Mouse (Mus musculus) splenic B cell, adult 2 months (primary cell): Measurements from ENCODE around the gene 4921507P07Rik.
"Not testable (repeated sequence)": the region's sequence is repeated elsewhere in the genome, so short reads cannot be mapped to it uniquely, and the experiment has no call there.

Experiments
- DNase-seq: peaks from one replicate; pipeline ENCODE4 v3.0.0-alpha.2; 2011; ENCODE audit warnings: low read depth, low spot score
- H3K27me3 ChIP-seq: 2 replicates; pipeline ENCODE4 v1.6.1; 2012; ENCODE audit warnings: mild to moderate bottlenecking, low read length, moderate library complexity, mixed read lengths; ENCODE audit not compliant: control insufficient read depth, poor library complexity, insufficient read depth, severe bottlenecking
- H3K36me3 ChIP-seq: 2 replicates; pipeline ENCODE4 v1.6.1; 2012; ENCODE audit warnings: mild to moderate bottlenecking, low read length, moderate library complexity, mixed read lengths; ENCODE audit not compliant: control insufficient read depth, poor library complexity, insufficient read depth, severe bottlenecking

Gene 4921507P07Rik

DNA sequence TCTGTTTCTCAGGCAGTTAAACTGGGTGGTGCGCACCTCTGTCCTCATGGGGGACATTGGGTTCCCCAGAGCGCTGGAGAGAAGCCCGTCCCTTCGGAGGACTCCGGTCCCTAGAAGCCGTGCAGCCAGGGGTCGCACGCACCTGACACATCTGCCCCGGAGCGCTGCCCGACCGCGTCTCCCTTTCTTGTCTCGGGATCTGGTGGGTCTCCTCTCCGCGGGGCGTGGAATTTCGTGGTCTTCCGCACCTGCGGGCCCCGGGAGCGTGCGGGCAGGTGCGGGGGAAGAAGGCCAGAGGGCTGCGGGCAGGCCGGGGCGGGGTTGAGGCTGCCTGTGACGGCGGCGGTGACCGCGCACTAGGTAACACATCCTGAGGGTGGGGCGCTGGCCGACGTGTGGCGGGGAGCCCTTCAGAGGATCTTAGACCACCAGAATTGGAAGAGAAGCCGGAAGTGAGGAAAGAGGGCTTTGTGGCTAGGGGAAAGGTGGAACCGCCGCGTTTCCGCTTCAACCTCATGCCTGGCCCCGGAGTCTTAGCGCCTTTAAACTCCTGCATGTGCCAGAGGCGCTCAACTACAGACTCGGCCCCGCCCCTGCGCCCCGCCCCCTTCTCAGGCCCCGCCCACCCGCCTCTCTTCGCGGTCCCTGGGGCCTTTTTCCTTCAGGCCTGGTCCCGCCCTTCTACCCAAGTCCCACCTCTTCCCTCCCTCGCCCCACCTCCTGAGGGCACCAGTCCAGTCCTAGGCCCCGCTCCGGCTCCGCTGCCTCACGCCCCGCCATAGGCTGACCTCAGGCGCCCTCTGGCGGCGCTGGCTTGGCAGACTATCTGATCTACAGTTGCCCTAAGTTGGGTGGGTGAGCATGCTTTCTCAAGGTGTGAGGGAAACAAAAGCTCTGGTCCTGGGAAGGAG lies at the start of gene 4921507P07Rik:
TSS of gene 4921507P07Rik (minus strand) at position 332 of the 911 bp plus-strand sequence.
- H3K36me3 ChIP-seq, result no peaks in the 10 kb centered on the region
- no peaks in the 10 kb centered on the region for H3K27me3 ChIP-seq
- peak; percentile 98 for DNase-seq

DNA sequence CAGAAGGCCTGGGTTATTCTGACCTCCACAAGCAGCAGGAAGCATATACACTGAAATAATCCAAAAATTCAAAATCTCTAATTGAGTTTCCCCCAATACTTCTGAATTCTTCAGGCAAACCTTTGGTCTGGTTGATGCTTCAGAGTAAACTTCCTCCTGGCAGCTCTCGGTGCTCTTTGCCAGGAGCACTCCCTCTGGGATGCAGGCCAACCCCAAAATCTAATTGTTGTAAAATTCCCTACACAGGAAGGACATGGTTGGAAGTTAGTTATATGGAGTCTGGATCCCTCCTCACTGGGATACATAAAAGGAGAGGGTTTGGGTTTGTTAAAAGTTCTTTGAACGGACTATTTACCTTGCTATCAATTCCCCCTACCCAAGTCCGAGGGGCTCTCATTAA lies 48.3 kb upstream of the 4921507P07Rik start:
- no peaks in the 10 kb centered on the region for H3K27me3 ChIP-seq
- H3K36me3 ChIP-seq, result no peaks in the 10 kb centered on the region
- DNase-seq, result no peak

DNA sequence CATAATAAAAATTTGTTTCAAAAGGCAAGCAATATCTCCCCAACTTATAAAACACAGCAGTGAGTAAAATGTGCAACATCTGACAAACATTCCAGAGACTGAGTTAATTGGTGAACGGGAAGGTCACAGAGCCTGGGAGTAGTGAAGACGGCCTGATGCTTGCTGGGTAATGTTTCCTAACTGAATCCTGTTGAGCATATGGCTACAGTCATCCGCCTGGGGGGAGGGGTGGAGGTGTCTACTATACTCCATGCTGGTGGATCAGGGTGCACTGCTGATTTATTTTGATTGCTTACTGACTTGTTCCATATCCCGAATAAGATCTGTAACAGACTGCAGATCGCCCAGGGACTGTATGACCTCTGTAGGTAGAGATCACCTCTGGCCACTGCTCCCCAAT lies 45.5 kb upstream of the 4921507P07Rik start:
- H3K27me3 ChIP-seq, result no peaks in the 10 kb centered on the region
- no peak for DNase-seq
- no peaks in the 10 kb centered on the region for H3K36me3 ChIP-seq

DNA sequence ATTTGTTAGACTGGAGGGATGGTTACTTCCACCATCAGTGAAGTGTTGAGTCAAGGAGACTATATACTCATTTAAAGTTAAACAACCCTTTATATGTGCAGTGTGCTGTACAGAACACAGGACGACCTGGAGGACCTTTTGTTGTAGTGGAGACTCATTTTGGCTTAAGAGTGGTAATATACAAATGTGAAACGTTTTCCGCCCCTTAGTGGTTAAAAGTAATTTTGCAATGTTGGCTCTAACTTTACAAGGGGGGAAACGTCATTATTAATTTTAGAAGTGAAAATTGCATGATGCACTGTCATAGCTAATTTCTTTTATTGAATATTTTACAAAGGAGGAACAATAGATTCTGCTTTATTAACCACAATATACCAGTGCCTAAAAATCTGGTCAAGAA lies 43.9 kb upstream of the 4921507P07Rik start:
- DNase-seq, result no peak
- H3K27me3 ChIP-seq, result no peaks in the 10 kb centered on the region

DNA sequence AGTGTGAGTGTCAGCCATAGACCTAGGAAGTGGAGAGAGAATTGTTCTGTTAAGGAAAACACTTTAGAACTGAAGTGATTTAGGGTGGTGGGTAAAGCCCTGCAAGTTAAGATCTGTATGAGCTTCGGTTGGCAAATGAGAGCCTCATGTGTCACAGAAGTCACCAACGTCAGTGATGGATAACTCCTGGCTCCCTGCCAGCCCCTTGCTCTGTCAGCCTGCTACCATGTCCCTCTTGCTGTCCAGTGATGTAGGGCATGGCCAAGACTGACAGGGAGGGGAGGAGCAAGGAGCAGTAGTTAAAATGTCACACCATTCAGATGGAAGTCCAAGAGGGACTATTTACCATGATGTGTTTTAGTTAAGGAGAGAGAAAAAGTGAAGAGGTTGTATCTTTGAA lies 43.2 kb upstream of the 4921507P07Rik start:
- no peaks in the 10 kb centered on the region for H3K36me3 ChIP-seq
- H3K27me3 ChIP-seq, result no peaks in the 10 kb centered on the region
- no peak for DNase-seq

More for the DNA sequence above, 43.9 kb upstream of the 4921507P07Rik start:
- H3K36me3 ChIP-seq, result no peaks in the 10 kb centered on the region

DNA sequence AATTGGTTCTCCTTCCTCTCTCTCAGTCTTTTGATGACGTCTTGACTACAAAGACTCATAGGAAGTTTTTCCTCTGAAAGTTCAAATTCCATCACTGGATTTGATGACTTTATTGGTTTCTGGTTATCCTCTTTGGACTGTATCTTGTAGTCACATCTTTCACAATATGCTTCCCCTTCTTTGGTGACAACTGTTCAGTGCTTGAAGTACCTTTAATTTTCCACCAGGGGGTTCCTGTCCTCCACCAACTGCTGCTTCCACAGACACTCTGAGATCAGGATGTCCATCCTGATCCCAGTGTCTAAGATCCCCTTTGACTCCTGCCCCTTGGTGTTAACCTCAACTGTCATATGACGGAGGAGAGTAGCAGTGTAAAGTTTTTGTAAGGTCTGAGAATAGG lies 29.7 kb upstream of the 4921507P07Rik start:
- H3K27me3 ChIP-seq, H3K36me3 ChIP-seq, DNase-seq: not testable (repeated sequence)

DNA sequence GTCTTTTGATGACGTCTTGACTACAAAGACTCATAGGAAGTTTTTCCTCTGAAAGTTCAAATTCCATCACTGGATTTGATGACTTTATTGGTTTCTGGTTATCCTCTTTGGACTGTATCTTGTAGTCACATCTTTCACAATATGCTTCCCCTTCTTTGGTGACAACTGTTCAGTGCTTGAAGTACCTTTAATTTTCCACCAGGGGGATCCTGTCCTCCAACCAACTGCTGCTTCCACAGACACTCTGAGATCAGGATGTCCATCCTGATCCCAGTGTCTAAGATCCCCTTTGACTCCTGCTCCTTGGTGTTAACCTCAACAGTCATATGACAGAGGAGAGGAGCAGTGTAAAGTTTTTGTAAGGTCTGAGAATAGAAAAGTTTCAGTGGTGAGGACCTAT lies 21.8 kb upstream of the 4921507P07Rik start:
- DNase-seq, H3K27me3 ChIP-seq, H3K36me3 ChIP-seq: not testable (repeated sequence)

DNA sequence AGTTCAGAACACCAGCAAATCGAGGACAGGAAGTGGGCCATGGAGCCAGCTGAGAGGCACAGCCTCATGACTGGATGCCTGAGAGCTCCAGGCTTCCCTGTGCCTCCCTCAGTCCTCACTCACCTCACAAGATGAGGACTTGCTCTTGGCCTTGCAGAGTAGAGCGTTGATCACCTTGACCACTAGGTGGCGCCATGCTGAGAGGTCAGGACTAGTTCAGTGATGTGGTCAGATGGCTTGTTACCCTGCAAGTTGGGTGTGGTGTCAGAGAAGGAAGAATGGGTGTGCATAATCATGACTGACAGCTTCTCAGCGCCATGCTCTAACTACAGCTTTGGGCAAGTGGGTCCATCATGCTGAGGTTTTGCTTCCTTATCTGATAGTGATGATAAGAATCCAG lies 5.2 kb upstream of the 4921507P07Rik start:
- DNase-seq, result peak; percentile 86
- no peaks in the 10 kb centered on the region for H3K27me3 ChIP-seq
- H3K36me3 ChIP-seq, result no peaks in the 10 kb centered on the region

DNA sequence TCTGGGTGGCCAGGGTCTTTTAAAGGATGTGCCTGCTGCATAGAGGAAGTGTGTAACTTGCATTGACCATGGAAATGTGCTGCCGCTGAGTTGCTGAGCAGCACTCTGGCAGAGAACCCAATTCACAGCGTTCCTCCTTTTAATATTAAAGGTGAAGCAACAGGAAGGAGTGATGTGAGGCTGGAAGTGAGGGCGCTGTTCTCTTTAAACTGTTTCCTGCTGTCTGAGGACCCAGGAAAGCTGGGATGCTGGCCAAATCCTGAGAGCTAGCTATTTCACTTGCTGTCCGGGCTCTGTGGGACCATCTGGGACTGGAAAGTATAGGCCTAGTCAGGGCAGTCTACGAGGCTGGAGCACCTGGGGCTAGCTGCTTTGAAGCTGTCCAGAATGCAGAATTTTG lies 2.1 kb upstream of the 4921507P07Rik start:
- no peak for DNase-seq
- H3K27me3 ChIP-seq, result no peaks in the 10 kb centered on the region
- no peaks in the 10 kb centered on the region for H3K36me3 ChIP-seq

DNA sequence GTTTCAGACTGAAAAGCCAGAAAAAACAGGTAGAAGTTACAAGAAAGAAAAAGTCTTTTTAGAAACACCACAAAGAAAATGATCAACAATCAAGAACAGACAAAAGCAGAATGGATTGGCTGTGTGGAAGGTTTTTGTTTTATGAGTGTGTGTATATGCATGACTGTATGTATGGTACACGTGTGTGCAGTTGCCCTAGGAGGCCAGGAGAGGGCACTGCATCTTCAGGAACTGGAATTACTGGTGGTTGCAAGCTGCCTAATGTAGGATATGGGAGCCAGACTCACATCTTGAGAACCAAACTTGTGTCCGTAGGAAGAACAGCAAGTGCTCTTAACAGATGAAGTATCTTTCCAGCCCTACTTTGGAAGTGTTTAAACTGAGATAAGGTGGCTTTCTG lies 2.1 kb downstream of the 4921507P07Rik start:
- DNase-seq, result no peak
- H3K36me3 ChIP-seq, result no peaks in the 10 kb centered on the region

DNA sequence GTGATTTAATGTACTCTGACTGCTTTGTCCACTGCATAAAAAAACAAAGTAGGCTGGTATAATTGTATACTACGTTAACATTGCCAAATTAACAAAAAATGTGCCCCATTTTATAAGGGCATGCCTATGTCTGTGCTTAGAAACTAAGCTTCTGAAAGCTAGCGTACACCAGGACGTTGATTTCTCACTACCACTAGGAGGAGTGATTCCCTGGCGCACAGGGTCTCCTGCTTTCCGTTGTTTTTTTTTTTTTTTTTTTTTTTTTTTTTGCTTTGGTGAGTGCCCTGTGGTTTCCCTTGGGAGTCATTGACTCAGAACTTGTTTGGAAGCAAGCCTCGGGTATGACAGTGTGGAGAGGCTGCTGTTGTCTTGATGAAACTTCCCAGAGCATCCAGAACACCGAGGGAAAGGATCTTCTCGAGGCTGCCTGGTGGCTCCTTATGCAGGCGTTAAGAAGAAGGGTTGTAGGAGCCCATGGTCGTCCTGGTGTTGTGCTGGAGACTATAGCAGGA lies 3.0 kb downstream of the 4921507P07Rik start:
- Histone ChIP-seq H3K36me3 (no peaks in the 10 kb centered on the region), H3K27me3 (no peaks in the 10 kb centered on the region)
- DNase-seq, result no peak

More for the DNA sequence above, 2.1 kb downstream of the 4921507P07Rik start:
- H3K27me3 ChIP-seq, result no peaks in the 10 kb centered on the region

DNA sequence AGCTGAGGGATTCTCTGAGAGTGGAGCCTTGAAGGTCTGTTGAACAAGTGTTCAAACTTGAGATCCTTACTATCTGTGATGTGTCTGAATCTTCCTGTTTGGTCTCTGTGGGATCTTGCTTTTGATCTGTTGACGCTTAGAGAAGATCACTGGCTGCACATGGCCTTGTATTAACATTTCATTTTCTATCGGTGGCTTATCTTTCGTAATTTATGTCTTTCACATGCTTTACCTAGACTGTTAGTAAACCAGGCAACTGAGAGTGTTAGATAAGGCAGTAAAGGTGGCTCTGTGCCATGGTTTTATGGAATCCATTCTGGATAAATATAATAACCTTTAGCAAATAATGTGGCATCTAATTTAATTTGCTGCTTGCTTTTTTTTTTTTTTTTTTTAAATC lies 6.2 kb downstream of the 4921507P07Rik start:
- no peak for DNase-seq

DNA sequence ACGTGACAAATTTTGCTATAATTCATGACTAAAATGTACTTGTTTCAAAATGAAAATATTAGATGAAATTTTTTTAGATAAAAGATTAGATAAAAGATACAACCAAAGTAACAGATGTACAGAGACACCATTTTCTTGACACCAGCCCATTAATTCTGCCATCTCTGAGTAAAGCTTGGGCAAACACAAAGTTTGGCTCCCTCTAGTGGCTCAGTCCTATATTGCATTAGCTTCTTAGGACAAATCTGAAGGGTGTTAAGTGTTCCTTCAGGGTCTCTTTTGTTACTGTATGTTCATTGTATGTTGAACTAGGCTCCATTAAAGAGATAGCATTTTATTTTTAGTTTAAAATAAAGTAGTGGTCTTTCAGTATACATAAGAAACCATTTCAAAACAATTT lies 8.2 kb downstream of the 4921507P07Rik start:
- H3K36me3 ChIP-seq, result no peaks in the 10 kb centered on the region
- peak; percentile 87 for DNase-seq
- H3K27me3 ChIP-seq, result no peaks in the 10 kb centered on the region

More for the DNA sequence above, 6.2 kb downstream of the 4921507P07Rik start:
- Histone ChIP-seq H3K36me3 (no peaks in the 10 kb centered on the region), H3K27me3 (no peaks in the 10 kb centered on the region)

DNA sequence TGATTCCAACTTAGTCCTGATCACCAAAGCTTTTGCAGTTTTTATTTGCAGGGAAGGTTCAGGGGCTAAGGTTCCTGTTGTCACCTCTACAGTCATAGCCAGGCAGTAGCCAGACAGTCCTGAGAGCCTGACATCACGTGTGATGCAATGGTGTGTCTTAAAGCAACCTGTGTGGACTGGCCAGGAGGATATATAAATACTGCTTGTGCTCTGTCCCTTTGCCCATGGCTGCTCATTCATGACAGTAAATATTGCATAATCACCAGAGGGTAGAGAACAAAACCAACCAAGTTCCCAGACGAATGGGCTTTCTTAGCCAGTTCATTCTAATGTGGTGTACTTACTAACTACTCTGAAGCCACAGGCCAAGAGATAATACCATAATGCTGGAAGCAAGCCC lies 9.0 kb downstream of the 4921507P07Rik start:
- no peaks in the 10 kb centered on the region for H3K27me3 ChIP-seq
- H3K36me3 ChIP-seq, result no peaks in the 10 kb centered on the region
- DNase-seq, result no peak

DNA sequence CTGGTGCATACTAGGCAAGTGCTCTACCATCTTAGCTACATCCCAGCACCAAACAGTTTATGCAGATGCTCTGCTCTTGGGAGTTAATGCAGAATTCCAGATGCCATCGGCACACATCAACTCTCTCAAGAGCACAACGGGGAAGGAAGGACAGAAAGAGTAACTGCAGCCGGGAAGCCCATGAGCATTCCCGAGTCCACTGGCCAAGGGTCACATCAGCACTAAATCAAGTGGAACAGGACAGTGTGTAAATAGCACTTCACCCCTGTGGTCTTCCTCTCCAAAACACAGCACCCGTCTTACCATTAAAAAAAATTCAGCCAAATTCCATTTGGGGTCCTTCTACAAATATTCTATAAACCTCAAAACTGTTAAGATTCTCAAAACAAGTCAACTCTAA lies 10.1 kb downstream of the 4921507P07Rik start:
- no peaks in the 10 kb centered on the region for H3K27me3 ChIP-seq
- no peaks in the 10 kb centered on the region for H3K36me3 ChIP-seq
- no peak for DNase-seq
